8 mouse cellular contexts compared by ENCODE assay signal in genomic region chr2:84734351-84734864, GRCm38 (mm10). TPM values are rescaled to one million over a fixed set of nuclear protein-coding genes. Genes with fewer than 3 reads are reported as not detected.
DNase-seq lines count a peak whose midpoint lies in the region; ATAC-seq and TF ChIP-seq lines count a peak whose summit lies in the region.

No protein-coding gene starts in this region.

- TF ChIP-seq EP300 in heart, adult 2 months (IDR thresholded peaks at IDR 0.05; ENCODE audit: insufficient read depth, low read depth, low read length), result no peak
- TF ChIP-seq EP300 in heart, postnatal 0 days (IDR thresholded peaks at IDR 0.05; ENCODE audit: low read depth), result no peak
- TF ChIP-seq EP300 in liver, postnatal 0 days (IDR thresholded peaks at IDR 0.05; ENCODE audit: low read depth), result no peak

- no peaks in the 10 kb centered on the region for H3K9me3 ChIP-seq in heart, postnatal 0 days (replicated peaks; ENCODE audit: control insufficient read depth, low read length)
- no peaks in the 10 kb centered on the region for H3K9me3 ChIP-seq in liver, postnatal 0 days (ENCODE audit: low read length)

- no peak for TF ChIP-seq POLR2A in heart, adult 2 months (IDR thresholded peaks at IDR 0.05; ENCODE audit: insufficient read depth, low read depth, low read length)

- under 1% methylated on average over 11 of the region's 11 CpGs for WGBS in heart, adult 2 months
- WGBS in heart, postnatal 0 days, result 2% methylated on average over 11 of the region's 11 CpGs
- WGBS in liver, postnatal 0 days (ENCODE audit: insufficient replicate concordance), result 2% methylated on average over 11 of the region's 11 CpGs

- 0 out of 2 replicates have a peak overlapping the region, but pooled peaks have one; percentile 12 for H3K9ac ChIP-seq in heart, adult 2 months (ENCODE audit: low read depth, low read length)
- H3K9ac ChIP-seq in heart, postnatal 0 days (replicated peaks; ENCODE audit: low read depth, low read length), result peak overlapping the region; percentile 28
- peak overlapping the region; percentile 71 for H3K9ac ChIP-seq in liver, postnatal 0 days (replicated peaks)

- H3K4me3 ChIP-seq in heart, adult 2 months, result no peak overlapping the region
- H3K4me3 ChIP-seq in heart, postnatal 0 days (ENCODE audit: low read depth, low read length), result peak overlapping the region; percentile 36
- peak overlapping the region; percentile 56 for H3K4me3 ChIP-seq in liver, postnatal 0 days (ENCODE audit: low read depth, low read length)

- H3K36me3 ChIP-seq in heart, adult 2 months (ENCODE audit: control insufficient read depth, insufficient read depth, low read length), result no peaks in the 10 kb centered on the region
- H3K36me3 ChIP-seq in heart, postnatal 0 days (replicated peaks; ENCODE audit: control insufficient read depth, insufficient read depth, low read length), result no peaks in the 10 kb centered on the region
- peaks cover 11% of the 10 kb centered on the region for H3K36me3 ChIP-seq in liver, postnatal 0 days (replicated peaks; ENCODE audit: insufficient read depth, low read length)

- H3K27ac ChIP-seq in heart, adult 2 months, result no peak overlapping the region
- no peak overlapping the region for H3K27ac ChIP-seq in heart, postnatal 0 days (ENCODE audit: low read depth)
- H3K27ac ChIP-seq in liver, postnatal 0 days (ENCODE audit: low read depth), result peak overlapping the region; percentile 93

- no peaks in the 10 kb centered on the region for H3K4me1 ChIP-seq in heart, adult 2 months (ENCODE audit: control insufficient read depth, insufficient read depth, low read length)
- H3K4me1 ChIP-seq in heart, postnatal 0 days (ENCODE audit: control insufficient read depth, insufficient read depth), result peaks cover 28% of the 10 kb centered on the region
- H3K4me1 ChIP-seq in liver, postnatal 0 days (ENCODE audit: insufficient read depth), result peaks cover 75% of the 10 kb centered on the region

- no peak for TF ChIP-seq CTCF in heart, adult 2 months (IDR thresholded peaks at IDR 0.05)
- TF ChIP-seq CTCF in heart, postnatal 0 days (IDR thresholded peaks at IDR 0.05; ENCODE audit: low read depth), result no peak
- TF ChIP-seq CTCF in liver, postnatal 0 days (IDR thresholded peaks at IDR 0.05; ENCODE audit: low read depth), result no peak

- H3K4me2 ChIP-seq in heart, postnatal 0 days (ENCODE audit: low read depth, low read length), result peak overlapping the region; percentile 57
- H3K4me2 ChIP-seq in liver, postnatal 0 days (ENCODE audit: low read depth, low read length), result peak overlapping the region; percentile 71

- H3K27me3 ChIP-seq in heart, adult 2 months (ENCODE audit: control insufficient read depth, insufficient read depth, low read length), result peaks cover 5% of the 10 kb centered on the region
- peaks cover 23% of the 10 kb centered on the region for H3K27me3 ChIP-seq in heart, postnatal 0 days (ENCODE audit: control insufficient read depth, insufficient read depth, low read length)
- 0 out of 2 replicates have a peak, but pooled peaks cover 12% of the 10 kb centered on the region for H3K27me3 ChIP-seq in liver, postnatal 0 days (ENCODE audit: insufficient read depth, low read length)

- DNase-seq in heart, adult 2 months, result no peak
- DNase-seq in heart, adult 18-20 months, result no peak
- peak; percentile 34 for DNase-seq in 3T3-L1 (ENCODE audit: low read depth, low spot score)
- DNase-seq in cerebellum, adult 9-11 months, result peak; percentile 74
- no peak for DNase-seq in heart, postnatal 0 days (ENCODE audit: low spot score)
- DNase-seq in liver, postnatal 0 days, result no peak
- no peak for DNase-seq in MN1 (ENCODE audit: low spot score)
- no peak for DNase-seq in gastrocnemius, postnatal 36 days

- intact Hi-C loops in heart, adult 2 months (cut with DNase I), result no loop called here
- intact Hi-C loops in gastrocnemius, postnatal 36 days (cut with DNase I), result no loop called here

- H3K79me2 ChIP-seq in heart, adult 2 months (replicated peaks; ENCODE audit: control insufficient read depth, insufficient read depth, low read length), result no peaks in the 10 kb centered on the region

- ATAC-seq in heart, postnatal 0 days (ENCODE audit: insufficient read depth, low read depth), result no peak
- no peak for ATAC-seq in liver, postnatal 0 days

RNA-seq across cellular contexts. Expression of gene Ypel4, which starts 0.6 kb away (rescaled TPM):
- total RNA-seq in heart, adult 2 months (2021), result under 1 TPM; 0.44 to 0.45 TPM
- polyA plus RNA-seq in heart, adult 2 months (2012; rRNA removed), result 1.5 and 1.7 TPM in 2 replicates
- total RNA-seq in heart, adult 18-20 months (2021), result under 1 TPM; 0.20 to 0.23 TPM
- not detected in 2 replicates for total RNA-seq in heart, postnatal 0 days (2014; rRNA removed; ENCODE audit: low replicate concordance)
- polyA plus RNA-seq in heart, postnatal 0 days (2015; fragmentation: Nextera tagmentation; extraction: Ambion mirVana), result 1.1 and 1.2 TPM in 2 replicates
- 18.4 and 20.9 TPM in 2 replicates for polyA plus RNA-seq in liver, postnatal 0 days (2015; fragmentation: Nextera tagmentation; extraction: Ambion mirVana)
- total RNA-seq in gastrocnemius, postnatal 36 days (2021), result under 1 TPM; 0.35 to 0.61 TPM

RNA-seq across cellular contexts. Expression of gene Clp1, which starts 7.3 kb away (rescaled TPM):
- 1 to 10 TPM; 4.0 to 4.6 TPM for total RNA-seq in heart, adult 2 months (2021)
- 3.5 and 7.4 TPM in 2 replicates for polyA plus RNA-seq in heart, adult 2 months (2012; rRNA removed)
- total RNA-seq in heart, adult 18-20 months (2021), result 1 to 10 TPM; 4.3 to 4.4 TPM
- 5.2 and 5.8 TPM in 2 replicates for total RNA-seq in heart, postnatal 0 days (2014; rRNA removed; ENCODE audit: low replicate concordance)
- polyA plus RNA-seq in heart, postnatal 0 days (2015; fragmentation: Nextera tagmentation; extraction: Ambion mirVana), result 10.1 and 10.5 TPM in 2 replicates
- 31.7 and 32.1 TPM in 2 replicates for polyA plus RNA-seq in liver, postnatal 0 days (2015; fragmentation: Nextera tagmentation; extraction: Ambion mirVana)
- total RNA-seq in gastrocnemius, postnatal 36 days (2021), result 1 to 10 TPM; 2.8 to 3.6 TPM

RNA-seq across cellular contexts. Expression of gene Gm19426, which starts 9.0 kb away (rescaled TPM):
- total RNA-seq in heart, adult 2 months (2021), result 1 to 10 TPM; 1.8 to 2.0 TPM
- polyA plus RNA-seq in heart, adult 2 months (2012; rRNA removed), result 1.5 and 1.7 TPM in 2 replicates
- total RNA-seq in heart, adult 18-20 months (2021), result 1 to 10 TPM in 1 of 2 experiments, under 1 TPM in 1; 0.98 to 1.7 TPM
- 4.3 TPM in 1 of 2 replicates, not detected in the other for total RNA-seq in heart, postnatal 0 days (2014; rRNA removed; ENCODE audit: low replicate concordance)
- 3.0 and 3.1 TPM in 2 replicates for polyA plus RNA-seq in heart, postnatal 0 days (2015; fragmentation: Nextera tagmentation; extraction: Ambion mirVana)
- 1.2 and 1.3 TPM in 2 replicates for polyA plus RNA-seq in liver, postnatal 0 days (2015; fragmentation: Nextera tagmentation; extraction: Ambion mirVana)
- under 1 TPM in 1 of 2 experiments, not detected in 1; 0.51 TPM for total RNA-seq in gastrocnemius, postnatal 36 days (2021)

RNA-seq across cellular contexts. Expression of gene Zdhhc5, which starts 19.4 kb away (rescaled TPM):
- total RNA-seq in heart, adult 2 months (2021), result 10 to 100 TPM; 62.8 to 72.5 TPM
- polyA plus RNA-seq in heart, adult 2 months (2012; rRNA removed), result 47.6 and 61.2 TPM in 2 replicates
- 10 to 100 TPM; 63.2 to 64.3 TPM for total RNA-seq in heart, adult 18-20 months (2021)
- total RNA-seq in heart, postnatal 0 days (2014; rRNA removed; ENCODE audit: low replicate concordance), result 46.5 and 46.8 TPM in 2 replicates
- polyA plus RNA-seq in heart, postnatal 0 days (2015; fragmentation: Nextera tagmentation; extraction: Ambion mirVana), result 20.5 TPM in 2 replicates
- polyA plus RNA-seq in liver, postnatal 0 days (2015; fragmentation: Nextera tagmentation; extraction: Ambion mirVana), result 11.3 and 13.4 TPM in 2 replicates
- total RNA-seq in gastrocnemius, postnatal 36 days (2021), result 10 to 100 TPM; 57.5 to 62.2 TPM

RNA-seq across cellular contexts. Expression of gene Serping1, which starts 40.8 kb away (rescaled TPM):
- total RNA-seq in heart, adult 2 months (2021), result 10 to 100 TPM; 79.7 to 81.5 TPM
- 268 and 301 TPM in 2 replicates for polyA plus RNA-seq in heart, adult 2 months (2012; rRNA removed)
- total RNA-seq in heart, adult 18-20 months (2021), result 10 to 100 TPM; 64.0 to 71.6 TPM
- total RNA-seq in heart, postnatal 0 days (2014; rRNA removed; ENCODE audit: low replicate concordance), result 26.3 and 31.2 TPM in 2 replicates
- 37.1 and 38.8 TPM in 2 replicates for polyA plus RNA-seq in heart, postnatal 0 days (2015; fragmentation: Nextera tagmentation; extraction: Ambion mirVana)
- polyA plus RNA-seq in liver, postnatal 0 days (2015; fragmentation: Nextera tagmentation; extraction: Ambion mirVana), result 344 and 356 TPM in 2 replicates
- 10 to 100 TPM; 44.8 to 46.5 TPM for total RNA-seq in gastrocnemius, postnatal 36 days (2021)

Comparison
In these comparisons a context has a peak if more than half of its experiments do, and no peak if none do; other contexts are left out.
1. DNase-seq: peak in 3T3-L1 (single experiment) and cerebellum, adult 9-11 months (single experiment); none in heart, adult 2 months (0 of 2), heart, adult 18-20 months (0 of 2), heart, postnatal 0 days (single experiment), liver, postnatal 0 days (single experiment), MN1 (single experiment) and gastrocnemius, postnatal 36 days (0 of 2).
2. H3K9ac ChIP-seq: peak in every context shown above with its lines; median percentile 71 in liver, postnatal 0 days; 28 in heart, postnatal 0 days; 12 in heart, adult 2 months.